ENCODE assay signal across 26 mouse cellular contexts in genomic region chr6:40249939-40250338, GRCm38 (mm10).
"Had no signal": no experiment of that assay in that cellular context is flagged by ENCODE, and none has a peak within 500 bp of the region (broad histone marks: within the 10 kb centered on the region; RNA-seq: fewer than 3 reads in every experiment).

No protein-coding gene starts in this region.

- H3K27me3 ChIP-seq: heart, embryonic 13.5 days; heart, embryonic 15.5 days; hindbrain, embryonic 13.5 days; hindbrain, embryonic 15.5 days; kidney, embryonic 15.5 days; limb, embryonic 13.5 days; limb, embryonic 15.5 days; liver, embryonic 12.5 days had no signal

- H3K36me3 ChIP-seq: heart, embryonic 13.5 days; heart, embryonic 15.5 days; hindbrain, embryonic 15.5 days; kidney, embryonic 15.5 days; limb, embryonic 13.5 days; limb, embryonic 15.5 days; liver, embryonic 12.5 days had no signal

- H3K27ac ChIP-seq: heart, adult 2 months; heart, embryonic 13.5 days; heart, embryonic 15.5 days; hindbrain, embryonic 13.5 days; hindbrain, embryonic 15.5 days; hindbrain, postnatal 0 days; kidney, embryonic 15.5 days; kidney, postnatal 0 days; limb, embryonic 13.5 days; limb, embryonic 15.5 days; liver, embryonic 12.5 days; liver, embryonic 14.5 days had no signal

- H3K4me1 ChIP-seq: kidney, embryonic 15.5 days; limb, embryonic 13.5 days; limb, embryonic 15.5 days; liver, embryonic 12.5 days had no signal

- DNase-seq: gastrocnemius, postnatal 25 days; heart, adult 11 months; heart, adult 2 months; heart, postnatal 14 days; heart, postnatal 36 days; kidney, adult 11 months; kidney, adult 2 months; kidney, adult 9 months; kidney, postnatal 14 days; kidney, postnatal 36 days; layer of hippocampus, adult 9-11 months; layer of hippocampus, postnatal 36 days; left cerebral cortex, postnatal 4 days had no signal

- H3K4me2 ChIP-seq: heart, embryonic 11.5 days; heart, embryonic 13.5 days; heart, embryonic 15.5 days; hindbrain, embryonic 13.5 days; hindbrain, embryonic 15.5 days; kidney, embryonic 15.5 days; limb, embryonic 13.5 days; limb, embryonic 15.5 days; liver, embryonic 12.5 days had no signal

- H3K9me3 ChIP-seq: heart, embryonic 13.5 days; heart, embryonic 15.5 days; hindbrain, embryonic 13.5 days; hindbrain, embryonic 15.5 days; kidney, embryonic 15.5 days; limb, embryonic 13.5 days; limb, embryonic 15.5 days; liver, embryonic 12.5 days had no signal

- ATAC-seq: hindbrain, postnatal 0 days; intestine, embryonic 16.5 days; liver, embryonic 12.5 days had no signal

- H3K4me3 ChIP-seq: heart, adult 2 months; heart, embryonic 13.5 days; heart, embryonic 15.5 days; hindbrain, embryonic 13.5 days; hindbrain, embryonic 15.5 days; kidney, embryonic 15.5 days; limb, embryonic 13.5 days; limb, embryonic 15.5 days; liver, embryonic 12.5 days had no signal

- H3K9ac ChIP-seq: heart, embryonic 13.5 days; heart, embryonic 15.5 days; hindbrain, embryonic 13.5 days; hindbrain, embryonic 15.5 days; kidney, embryonic 15.5 days; limb, embryonic 13.5 days; limb, embryonic 15.5 days; liver, embryonic 12.5 days; liver, embryonic 14.5 days had no signal
